Mouse (Mus musculus): ENCODE measurements around the gene Elfn2.

Elfn2 gene

DNA sequence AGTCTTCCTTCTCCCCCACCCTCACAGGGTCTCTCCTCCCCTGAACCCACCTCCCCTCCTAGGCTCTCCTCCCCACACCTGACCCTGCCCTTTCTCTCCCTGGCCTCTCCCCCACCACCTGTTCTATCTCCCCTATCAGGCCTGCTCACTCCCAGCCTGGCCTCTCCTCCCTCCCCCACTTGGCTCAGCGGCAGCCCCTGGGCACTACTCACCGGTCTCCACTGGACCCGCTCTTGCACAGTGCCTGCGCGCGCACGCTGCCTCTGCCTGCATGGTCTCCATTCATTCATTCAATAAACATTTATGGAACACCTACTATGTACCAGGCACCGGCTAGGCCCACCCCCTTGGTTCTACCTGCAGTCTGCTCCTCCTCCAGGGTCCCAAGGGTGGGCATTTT is 37.3 kb downstream of the Elfn2 start:
- DNase-seq (ENCODE audit: low spot score): no peak

DNA sequence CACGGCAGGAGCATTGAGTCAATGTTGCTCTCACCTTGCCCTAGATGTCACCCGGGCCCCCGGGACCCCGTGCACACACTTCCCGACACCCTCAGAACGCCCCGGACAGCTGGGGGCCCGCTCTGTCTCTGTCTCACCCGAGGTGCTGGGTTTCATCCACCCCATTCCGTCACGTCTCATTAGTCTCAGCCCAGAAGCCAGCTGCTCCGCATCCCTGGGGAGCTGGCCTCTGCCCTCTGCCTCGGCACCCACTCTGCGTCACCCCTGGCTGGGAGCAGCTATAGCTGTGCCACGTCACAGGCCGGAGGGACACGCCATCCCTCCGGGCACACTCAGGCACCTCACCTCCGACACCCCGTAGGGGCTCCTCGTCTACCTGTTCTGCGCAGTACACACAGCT is 38.3 kb downstream of the Elfn2 start:
- no peak for DNase-seq (ENCODE audit: low spot score)

DNA sequence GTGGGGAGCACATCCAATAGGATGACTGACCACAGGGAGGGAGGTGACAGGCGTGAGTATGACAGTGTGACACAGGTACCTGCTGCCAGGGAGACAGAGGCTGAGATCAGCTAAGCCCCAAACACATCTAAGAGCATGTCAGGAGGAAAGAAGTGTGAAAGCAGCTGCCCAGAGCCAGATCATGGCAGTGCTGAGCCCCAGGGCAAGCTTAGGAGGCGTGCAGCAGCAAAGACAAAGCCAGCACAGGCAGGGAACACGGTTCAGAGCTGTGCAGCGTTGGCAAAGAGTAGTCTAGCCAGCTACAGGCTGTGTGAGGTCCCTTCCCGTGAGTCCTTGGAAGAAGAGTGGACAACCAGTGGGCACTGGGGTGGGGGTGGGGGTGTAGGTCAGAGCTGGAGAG is 40.9 kb downstream of the Elfn2 start:
- no peak for DNase-seq (ENCODE audit: low spot score)

DNA sequence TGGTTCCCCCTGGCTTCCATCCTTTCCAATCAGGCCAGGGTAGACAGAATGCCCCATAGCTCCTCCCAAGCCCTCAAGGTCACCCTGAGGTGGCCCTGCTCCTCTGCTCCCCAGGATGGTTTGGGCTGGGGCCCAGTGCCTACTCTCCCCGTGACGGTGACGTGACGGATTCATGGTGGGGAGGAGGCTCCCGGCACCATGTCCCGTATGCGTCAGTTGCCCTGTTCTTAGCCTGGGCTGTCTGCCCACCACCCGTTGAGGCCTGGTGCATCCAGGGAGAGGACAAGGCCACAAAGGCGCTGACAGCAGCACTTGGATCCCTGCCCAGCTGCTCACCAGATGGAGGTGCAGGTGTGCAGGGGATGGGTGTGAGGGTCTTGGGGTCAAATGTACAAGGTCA is 41.6 kb downstream of the Elfn2 start:
- DNase-seq (ENCODE audit: low spot score): peak; percentile 21

DNA sequence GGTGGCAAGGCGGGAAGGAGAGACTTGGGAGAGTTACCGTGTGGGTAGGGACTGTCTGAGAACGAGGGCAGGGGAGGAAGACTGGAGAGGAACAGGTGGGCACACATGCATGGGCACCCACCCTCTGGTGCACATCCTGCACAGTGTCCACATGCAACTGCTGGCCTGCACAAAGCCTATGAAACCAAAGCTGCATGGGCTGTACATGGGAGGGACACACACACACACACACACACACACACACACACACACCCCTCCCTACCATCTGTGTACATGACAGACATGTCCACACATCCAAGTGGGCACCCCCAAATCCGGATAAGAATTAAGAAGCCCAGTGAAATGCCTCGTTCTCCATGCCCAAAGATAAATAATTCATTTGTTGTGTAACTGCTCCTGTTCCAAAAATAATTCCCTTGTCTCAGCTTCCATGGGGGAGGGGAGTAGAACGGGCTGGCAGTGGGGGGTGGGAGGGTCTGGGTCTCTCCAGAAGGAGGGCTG is 43.6 kb downstream of the Elfn2 start:
- no peak for DNase-seq (ENCODE audit: low spot score)

DNA sequence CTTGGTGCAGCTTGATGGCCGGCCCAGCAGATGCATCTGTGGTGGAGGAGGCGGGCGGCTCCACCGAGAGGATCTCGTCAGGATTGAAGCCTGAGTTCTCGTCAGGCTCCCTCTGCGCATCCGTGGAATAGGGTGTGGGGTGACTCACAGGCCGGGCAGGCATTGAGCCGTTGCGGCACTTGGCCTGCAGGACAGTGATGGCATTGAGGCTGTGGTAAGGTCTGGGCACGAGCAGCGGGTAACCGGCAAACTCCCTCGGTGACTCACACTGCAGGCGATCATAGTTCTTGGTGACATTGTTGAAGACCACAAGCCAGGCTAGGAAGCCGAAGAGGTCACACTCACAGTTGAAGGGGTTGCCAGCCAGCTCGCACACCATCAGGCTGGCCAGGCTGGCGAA is 45.1 kb downstream of the Elfn2 start:
- peak; percentile 20 for DNase-seq (ENCODE audit: low spot score)

DNA sequence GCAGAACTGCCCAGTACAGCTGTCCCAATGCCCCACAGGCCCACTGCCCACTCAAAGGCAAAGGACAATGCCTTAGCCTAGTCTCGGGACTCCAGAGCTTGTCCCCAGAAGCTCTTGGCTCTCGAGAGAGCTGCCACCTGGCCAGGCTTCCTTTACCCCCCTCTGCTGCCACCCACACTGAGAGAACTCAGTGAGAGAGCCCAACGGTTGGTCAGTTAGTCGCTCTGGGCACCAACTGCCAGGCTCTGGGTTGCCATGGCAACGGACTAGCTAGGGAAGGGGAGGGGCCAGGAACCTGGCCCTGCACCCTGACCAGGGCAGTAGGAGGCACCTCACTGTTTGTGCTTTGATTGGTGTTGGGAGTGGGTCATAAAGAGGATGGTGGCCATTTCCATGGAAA is 48.2 kb downstream of the Elfn2 start:
- DNase-seq (ENCODE audit: low spot score): peak; percentile 24

DNA sequence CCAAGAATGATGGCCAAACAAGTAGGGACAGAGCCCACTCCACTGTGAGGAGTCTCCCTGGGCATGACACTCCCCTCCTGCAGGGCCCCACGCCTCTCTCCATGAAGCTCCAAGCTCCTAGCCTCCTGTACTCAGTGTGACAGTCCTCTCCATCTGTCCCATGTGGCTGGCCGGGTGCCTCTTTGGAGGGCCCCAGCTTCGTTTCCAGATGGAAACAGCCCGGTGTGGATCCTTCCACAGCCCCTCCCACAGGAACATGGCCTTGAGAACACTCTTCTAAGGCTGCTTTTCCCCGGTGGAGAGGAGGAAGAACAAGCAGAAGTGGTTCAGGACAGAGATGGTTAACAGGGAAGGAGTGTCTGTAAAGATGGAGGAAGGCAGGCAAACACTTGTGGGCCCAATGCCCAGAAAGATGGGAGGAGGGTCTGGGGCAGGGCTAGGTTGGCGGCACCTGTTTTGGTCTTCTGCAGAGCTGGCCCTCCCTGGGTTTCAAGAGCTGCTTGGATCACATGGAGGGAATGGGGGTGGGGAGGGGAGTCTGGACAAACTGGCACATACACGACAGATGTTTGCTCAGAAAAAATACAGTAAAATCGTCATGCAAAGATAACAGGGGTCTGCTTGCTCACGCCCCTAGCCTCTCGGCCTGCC is 49.2 kb downstream of the Elfn2 start:
- DNase-seq (ENCODE audit: low spot score): no peak

DNA sequence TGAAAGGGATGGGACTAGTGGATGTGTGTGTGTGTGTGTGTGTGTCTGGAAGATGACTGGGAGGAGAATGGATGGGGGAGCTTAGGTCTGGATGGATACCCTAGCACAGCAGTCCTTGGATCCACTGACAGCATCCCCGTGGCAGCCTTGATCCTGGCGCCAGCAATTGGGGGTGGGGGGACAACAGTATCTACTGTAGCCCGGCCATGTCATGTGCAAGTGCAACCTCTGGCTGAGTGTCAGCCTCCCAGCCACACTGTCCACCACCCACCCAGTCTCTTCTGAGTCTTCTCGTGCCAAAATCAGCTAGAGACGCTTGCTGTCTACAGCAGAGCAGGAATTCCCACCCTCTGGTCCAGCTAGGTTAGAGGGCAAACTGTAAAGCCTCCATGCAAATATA is 54.3 kb downstream of the Elfn2 start:
- no peak for DNase-seq (ENCODE audit: low spot score)

DNA sequence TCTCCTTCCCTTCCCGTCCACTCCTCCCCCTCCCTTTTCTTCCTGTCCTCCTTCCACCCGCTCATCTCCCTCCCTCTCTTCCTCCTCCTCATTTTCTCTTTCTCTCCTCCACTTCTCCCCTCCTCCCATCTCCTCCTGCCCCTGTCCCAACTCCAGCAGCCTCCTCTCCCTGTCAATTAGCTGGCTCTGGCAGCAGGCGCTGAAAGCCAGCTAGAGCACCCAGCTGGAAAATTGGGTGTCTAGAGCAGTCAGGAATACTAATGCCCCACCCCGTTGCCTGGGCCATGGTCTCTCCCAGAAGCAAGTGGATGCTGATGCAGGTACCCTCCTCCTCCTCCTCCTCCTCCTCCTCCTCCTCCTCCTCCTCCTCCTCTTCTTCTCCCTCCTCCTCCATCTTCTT is 67.4 kb downstream of the Elfn2 start:
- DNase-seq (ENCODE audit: low spot score): no peak

DNA sequence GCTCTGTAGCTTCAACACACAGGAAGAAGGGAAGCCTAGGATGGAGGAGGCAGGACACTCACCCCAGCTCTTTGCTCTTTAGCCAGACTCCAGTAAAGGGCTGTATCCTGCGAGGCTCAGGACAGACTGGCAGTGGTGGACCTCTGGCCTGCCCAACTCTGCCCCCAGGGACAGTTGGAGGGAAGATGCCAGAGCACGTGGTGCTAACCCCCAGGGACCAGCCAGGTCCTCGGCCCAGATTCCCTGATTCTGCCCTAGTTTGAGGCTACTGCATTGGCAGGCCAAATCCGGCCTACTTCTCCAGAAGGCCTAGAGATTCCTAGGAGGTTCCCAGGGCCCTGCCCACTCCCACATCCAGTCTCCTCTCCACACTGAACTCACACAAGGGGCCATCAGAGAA is 70.8 kb downstream of the Elfn2 start:
- DNase-seq (ENCODE audit: low spot score): no peak

DNA sequence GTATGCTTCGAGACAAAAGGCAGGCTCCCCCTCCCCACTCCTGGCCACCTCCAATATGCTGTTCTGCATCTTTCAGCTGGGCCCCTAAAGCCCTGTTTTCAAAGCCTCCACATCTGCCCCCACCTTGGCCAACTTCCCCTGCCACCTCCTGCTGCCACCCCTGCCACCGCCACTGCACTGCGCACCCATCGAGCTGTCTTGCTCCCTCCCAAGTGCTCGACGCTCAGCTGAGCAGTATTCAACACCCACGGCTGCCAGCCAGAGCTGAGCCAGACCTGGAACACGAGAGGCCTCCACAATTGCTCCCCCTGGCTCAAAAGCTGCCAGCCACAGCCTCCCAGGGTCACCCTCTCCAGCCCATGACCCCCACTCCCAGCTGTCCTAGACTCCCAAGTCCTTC is 74.0 kb downstream of the Elfn2 start:
- no peak for DNase-seq (ENCODE audit: low spot score)

DNA sequence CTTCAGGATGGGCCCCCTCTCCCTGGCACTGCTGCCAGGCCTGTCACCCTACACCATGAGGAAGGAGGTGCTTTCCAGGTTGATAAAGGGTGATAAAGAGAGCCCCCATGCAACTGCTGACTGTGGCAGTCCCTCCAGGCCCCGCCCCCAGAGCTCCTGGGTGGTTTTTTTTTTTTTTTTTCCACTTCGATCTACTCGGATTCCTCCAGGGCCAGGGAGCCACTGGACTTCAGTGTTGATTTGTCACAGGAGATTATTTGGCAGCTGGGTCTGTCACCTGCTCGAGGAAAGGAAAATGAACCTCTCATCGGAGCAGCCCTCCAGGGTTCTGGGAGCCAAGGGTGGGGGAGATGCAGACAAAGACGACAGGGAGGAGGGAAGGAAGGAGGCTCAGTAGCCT is 74.9 kb downstream of the Elfn2 start:
- DNase-seq (ENCODE audit: low spot score): no peak

DNA sequence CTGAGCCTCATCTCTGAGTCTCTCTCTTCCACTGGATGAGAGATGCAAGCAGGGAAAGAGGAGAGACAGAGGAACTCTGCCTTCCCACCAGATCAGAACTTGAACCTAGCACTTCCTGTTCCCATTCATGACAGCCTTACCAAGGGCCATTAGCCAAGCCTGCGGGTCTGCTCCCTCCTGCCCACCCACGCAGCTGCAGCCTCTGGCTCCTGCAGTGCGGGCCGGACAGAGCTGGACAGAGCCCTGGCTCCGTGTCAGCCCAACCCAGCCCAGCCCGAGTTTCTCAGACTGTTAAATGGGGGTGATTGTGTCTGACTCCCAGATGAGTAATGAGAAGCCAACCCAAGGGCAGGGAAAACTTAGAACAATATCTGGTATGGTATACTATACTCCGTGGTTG is 83.3 kb downstream of the Elfn2 start:
- peak; percentile 19 for DNase-seq (ENCODE audit: low spot score)

DNA sequence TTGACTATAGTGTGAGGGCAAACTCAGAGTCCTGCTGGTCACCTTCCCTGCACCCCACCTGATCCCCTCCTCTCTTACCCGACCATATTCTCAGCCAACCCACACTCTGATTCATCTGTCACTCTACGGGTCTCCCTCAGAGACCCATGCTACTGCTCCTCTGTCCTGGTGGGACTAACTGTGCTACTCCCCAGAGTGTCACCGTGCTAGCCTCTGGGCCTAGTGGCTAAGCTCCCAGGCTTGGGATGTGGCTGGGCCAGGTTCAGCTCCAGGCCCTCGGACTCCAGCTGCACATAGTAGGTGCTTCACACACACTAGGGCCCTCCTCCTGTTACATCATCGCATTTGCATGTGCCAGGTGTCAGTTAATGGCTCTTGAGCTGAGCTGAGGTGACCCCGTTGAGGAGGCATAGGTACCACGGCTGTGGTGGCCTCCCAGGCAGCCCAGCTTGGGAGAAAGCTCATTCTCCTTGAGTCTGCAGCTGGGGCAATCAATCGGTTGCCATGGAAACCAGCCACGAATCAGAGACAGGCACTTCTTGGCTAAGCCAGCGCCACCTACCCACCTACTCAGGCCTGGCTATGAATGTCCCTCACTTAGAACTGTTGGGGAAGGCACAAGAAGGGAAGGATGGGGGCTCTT is 84.4 kb downstream of the Elfn2 start:
- peak; percentile 16 for DNase-seq (ENCODE audit: low spot score)

DNA sequence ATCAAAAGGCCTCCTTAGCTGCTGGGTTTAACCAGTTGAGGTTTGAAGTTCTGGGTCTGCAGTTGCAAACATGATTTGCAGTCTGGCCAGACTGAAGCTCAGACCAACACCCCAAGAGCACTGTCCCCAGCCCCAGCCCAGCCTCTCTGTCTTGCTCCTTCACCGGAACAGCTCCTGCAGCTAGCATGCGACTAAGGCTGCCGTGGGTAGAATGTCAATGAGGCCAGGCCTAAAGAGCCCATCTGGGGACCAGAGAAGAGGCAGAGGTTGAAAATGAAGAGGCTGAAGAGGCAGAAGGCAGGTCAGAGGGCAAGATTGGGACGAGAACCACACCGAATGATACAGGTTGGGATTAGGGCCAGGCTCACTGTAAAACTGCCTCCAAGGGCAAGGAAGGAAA is 85.2 kb downstream of the Elfn2 start:
- DNase-seq (ENCODE audit: low spot score): no peak

DNA sequence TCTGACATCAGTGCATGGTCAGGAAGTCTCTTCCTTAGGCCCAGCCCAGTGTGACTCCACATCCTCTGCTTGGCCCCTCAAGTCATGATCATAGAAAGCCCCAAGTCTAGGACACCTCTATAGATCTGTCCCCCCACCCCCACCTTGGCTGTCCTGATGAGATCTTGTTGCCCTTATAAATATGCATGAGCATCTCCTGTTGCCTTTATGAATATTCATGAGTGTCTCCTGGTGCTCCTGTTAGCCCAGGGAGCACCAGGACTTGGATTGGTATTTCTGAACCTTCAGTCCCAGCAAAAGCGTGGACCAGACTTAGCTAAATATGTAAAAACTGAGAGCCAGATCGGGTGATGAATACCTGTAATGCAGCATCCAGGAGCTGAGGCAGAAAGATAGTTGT is 86.2 kb downstream of the Elfn2 start:
- no peak for DNase-seq (ENCODE audit: low spot score)

DNA sequence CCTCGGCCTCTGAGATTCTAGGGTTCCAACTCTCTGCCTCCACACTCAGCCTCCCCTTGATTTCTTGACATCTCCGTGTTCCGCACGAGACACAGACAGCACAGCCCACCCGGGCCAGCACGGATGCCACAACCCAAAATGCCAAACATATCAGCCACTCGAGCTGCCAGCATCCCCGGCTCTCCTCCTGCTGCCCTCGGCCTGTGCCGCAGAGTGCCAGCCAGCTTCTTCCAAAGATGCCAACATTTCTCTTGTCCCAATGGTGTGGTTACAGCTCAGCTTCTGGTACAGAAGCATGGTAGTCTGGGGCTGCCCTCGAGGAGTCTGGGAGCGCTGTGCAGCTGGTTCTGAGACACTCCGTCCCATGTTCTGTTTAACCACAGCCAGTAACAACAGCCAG is 92.3 kb downstream of the Elfn2 start:
- no peak for DNase-seq (ENCODE audit: low spot score)

DNA sequence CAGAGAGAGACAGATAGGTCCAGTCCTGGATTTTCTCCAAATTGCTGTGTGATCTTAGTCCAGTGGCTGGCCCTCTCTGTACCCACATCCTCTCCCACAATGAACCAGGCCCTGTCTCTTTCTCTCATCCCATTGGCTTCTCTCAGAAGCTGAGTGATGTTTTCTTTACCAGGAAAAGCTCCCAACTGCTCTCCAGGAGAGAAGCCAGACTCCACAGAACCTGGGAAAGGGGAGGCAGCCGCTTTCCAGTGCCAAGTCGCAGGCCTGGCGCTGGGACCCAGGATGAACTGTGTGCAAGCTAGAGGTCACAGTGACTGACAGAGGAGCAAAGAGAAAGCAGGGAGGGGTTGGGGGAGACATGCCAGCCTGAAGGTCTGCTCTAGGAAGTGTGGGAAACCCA is 93.6 kb downstream of the Elfn2 start:
- no peak for DNase-seq (ENCODE audit: low spot score)

DNA sequence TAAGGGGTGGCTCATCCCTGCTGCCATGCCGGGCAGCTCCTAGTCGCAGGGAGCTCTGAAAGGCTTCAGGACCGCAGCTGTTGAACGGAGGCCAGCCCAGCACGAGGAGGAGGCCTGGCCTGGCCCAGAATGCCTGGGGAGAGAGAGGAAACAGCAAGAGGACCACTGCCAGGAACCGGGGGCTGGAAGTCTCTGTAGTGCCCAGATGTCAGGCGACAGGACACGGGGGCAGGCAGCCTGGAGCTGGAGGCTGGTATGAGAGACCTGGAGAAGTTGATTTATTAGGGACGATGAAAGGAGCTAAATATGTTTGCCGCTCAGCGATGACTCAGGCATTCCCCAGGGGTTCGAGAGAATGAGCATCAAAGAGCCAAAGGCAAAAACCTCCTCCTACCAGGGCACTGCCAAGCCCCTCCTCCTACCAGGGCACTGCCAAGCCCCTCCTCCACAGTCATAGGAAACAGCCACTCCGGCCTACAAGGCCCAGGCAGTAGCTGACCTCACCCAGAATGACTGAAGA is 94.1 kb downstream of the Elfn2 start:
- peak; percentile 75 for DNase-seq (ENCODE audit: low spot score)

DNA sequence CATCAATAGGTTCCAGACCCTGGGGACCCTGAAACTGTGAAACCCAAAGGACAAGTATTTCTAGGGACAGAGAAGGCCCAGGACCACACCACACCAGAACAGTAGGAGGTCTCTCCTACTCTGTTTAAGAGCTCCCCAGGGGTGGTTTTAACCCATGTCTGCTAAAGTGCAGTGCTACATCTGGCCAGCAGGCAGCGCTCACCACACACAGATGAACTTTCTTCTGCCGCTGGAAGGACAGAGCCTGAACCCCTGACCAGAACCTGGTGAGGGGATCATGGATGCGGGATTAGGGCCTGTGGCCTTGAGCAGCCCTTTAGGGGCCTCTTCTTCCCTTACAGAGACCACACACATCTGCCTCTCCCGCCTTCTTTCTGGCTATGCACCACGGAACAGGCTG is 95.1 kb downstream of the Elfn2 start:
- peak; percentile 24 for DNase-seq (ENCODE audit: low spot score)
